Mouse (Mus musculus) right cerebral cortex, postnatal 14 days (tissue): ENCODE measurements around the gene Polr3f.

Source experiments
- DNase-seq: peaks from one replicate; pipeline ENCODE4 v3.0.0; 2022

The Polr3f gene

DNA sequence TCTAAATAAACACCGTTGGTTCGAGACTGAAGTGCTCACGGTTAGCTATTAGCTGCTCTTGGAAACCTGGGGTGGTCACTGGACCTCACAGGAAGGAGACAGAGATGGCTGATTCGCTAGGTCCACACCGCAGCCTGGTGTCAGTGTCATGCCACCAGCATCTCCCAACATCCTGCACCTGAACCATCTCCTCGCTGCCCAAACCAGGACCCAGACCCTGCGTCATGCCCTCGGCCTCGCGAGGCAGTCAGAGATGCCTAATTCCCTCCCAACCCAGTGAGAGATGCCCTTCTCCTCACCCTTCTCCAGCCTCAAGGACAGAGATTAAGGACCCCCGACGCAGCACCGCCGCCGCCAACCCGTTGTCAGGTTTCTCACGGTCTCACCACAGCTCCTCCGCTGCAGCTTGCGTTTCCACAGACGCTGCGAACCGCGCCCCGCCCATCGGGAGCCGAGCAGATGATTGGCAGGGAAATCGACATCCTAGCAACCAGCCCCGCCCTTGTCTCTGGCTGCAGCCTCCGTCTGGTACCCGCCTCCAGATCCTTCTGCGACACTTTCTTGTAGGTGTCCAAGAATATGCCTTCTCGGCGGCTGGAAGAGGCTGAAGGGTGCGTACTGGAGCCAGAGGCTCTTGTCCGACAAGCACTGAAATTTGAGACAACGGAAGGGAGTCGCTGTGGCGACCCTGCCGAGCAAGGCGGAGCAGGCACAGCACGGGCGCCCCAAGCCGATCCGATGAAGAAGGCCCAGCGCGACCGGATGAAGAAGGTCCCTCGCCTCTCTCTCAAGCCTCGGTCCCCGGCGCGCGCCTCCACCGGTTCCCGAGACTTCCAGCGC, at the start of gene Polr3f, which contains the start of gene Dzank1:
Gene Polr3f, plus strand, starts transcription at position 738 of the 840 bp plus-strand sequence.
Gene Dzank1, minus strand, starts transcription at position 434 of the 840 bp plus-strand sequence.
- peak; percentile 96 for DNase-seq

DNA sequence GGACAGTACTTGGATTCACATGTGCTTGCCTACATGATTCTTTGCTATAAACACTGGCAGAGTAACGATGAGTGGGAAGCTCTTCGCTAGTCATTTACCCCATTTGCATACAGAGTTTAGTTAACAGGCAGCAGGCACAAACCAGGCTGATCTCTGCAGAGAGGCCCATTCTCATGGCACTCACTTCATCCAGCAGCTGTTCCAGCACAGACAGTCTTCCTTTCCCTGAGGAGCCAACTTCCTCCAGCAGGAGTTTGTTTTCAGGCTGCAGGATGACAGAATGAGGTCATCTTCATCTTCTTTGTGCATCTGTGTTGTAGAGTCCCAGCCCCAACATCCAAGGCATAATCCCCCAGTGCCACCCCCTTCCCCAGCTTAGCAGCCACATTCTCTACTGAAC, 48.1 kb upstream of the Polr3f start:
- no peak for DNase-seq

- no peak for DNase-seq
Observed at GRCm38 (mm10) chr2:144484084-144484483, 43.4 kb upstream of the Polr3f start.

- DNase-seq = no peak
Observed at GRCm38 (mm10) chr2:144485439-144485838, 42.1 kb upstream of the Polr3f start.

DNA sequence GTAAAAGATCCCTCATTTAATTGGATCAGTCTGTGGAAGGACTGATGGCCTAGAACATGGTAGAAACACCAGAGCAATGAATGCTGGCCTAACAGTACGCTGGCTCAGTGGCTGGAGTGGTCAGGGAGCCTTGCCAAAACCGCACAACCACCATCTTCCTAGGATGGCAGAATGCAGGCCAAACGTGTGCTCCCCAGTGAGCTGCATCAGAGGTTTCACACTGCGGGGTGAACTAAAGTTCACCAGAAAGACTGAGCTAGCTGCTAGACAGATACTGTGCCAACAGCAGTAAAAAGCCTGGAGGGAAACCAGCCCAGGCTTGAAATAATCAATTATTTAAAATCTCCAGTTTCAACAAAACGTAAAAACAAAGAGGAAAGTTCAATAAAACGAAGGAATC, 40.0 kb upstream of the Polr3f start:
- no peak for DNase-seq

GRCm38 (mm10) chr2:144489342-144489741, 38.2 kb upstream of the Polr3f start:
- no peak for DNase-seq

GRCm38 (mm10) chr2:144502134-144502533, 25.4 kb upstream of the Polr3f start:
- peak; percentile 30 for DNase-seq

DNA sequence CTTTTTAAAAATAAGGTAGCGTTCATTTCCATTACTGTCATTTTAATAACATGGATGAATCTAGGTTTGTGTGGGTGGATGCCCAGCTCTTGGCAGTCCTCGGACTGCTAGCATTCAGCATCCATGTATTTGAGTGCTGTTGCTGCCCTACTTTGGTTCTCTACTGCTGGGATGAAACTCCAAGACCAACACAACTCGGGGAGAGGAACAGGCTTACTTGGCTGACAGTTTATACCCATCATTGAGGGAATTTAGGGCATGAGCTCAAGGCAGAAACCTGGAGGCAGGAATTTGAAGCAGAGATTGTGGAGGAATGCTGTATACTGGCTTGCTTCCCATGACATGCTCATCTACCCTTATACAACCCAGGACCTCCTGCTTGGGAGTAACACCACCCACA, 12.9 kb upstream of the Polr3f start:
- no peak for DNase-seq

- DNase-seq = no peak
Observed at GRCm38 (mm10) chr2:144519772-144520171, 7.7 kb upstream of the Polr3f start.

DNA sequence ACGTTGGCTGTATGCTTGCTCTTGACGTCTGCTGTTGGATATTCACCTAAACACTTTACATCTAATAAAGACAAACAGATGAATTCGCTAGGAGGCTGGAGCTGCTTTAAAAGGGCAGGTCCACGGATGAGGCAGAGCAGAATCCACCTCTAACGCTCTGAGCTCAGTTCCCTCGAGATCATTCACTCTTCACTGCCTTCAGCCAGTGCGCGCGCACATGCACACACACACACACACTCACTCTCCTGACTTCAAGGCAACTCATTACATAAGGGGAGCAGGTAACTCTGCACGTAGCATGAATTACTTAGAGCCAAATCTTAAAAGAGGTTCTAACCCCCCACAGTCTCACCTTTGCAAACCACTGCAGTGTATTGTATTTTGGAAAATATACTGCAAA, 1.7 kb upstream of the Polr3f start:
- peak; percentile 19 for DNase-seq

- no peak for DNase-seq
Observed at GRCm38 (mm10) chr2:144527821-144528174, 280 bp downstream of the Polr3f start.

DNA sequence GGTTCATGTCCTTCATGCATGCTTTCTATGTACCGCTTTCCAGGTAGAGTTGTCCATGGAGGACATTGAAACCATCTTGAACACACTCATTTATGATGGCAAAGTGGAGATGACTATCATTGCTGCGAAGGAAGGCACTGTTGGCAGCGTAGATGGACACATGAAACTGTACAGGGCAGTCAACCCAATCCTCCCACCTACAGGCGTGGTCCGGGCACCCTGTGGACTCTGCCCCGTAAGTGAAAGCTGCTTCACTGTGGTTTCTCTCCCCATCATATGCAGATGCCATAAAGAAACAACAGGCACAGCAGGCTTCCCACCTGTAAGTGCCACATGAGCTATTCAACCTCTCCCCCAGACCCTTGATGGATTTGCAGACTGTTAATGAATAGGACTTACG, 9.6 kb downstream of the Polr3f start:
- DNase-seq = no peak

- DNase-seq = no peak
Observed at GRCm38 (mm10) chr2:144541246-144541645, 13.7 kb downstream of the Polr3f start.

DNA sequence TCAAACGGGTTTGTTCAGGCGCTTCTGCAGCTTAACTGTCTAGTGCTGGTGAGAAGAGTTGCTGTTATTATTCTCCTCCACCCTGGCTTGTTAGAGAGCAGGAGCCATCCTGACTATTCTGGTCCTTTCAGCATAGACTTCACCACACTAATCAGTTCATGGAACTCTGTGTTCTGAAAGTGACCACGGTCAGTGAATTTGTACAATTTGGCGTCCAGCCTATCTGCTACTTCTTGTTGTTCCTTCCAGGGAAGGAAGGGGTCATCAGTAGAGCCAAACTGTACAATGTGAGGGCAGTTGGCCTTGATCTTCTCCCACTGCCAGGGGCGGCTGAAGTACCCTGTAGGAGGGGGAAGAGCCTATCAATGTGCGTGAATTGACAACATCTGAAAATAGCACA, 16.2 kb downstream of the Polr3f start:
- DNase-seq = no peak

- no peak for DNase-seq
Observed at GRCm38 (mm10) chr2:144544630-144545029, 17.1 kb downstream of the Polr3f start.

DNA sequence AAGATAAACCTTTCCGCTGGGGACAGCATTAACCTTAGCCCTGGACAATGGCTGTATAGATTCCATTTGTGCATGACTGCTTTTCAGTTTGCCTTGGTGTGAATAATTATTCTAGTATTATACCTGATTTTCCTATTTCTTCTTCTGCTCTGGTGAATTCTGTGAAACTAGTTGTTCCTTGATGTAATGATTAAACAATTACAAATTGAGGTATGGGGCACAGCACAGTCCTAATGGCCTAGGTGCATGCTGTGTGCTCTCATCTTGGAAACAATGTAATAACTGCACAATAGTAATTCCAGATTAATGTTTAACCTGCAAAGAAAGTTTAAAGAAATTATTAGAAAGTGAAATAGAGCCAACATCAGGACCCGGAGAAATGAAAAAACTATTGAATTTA, 17.5 kb downstream of the Polr3f start:
- no peak for DNase-seq

DNA sequence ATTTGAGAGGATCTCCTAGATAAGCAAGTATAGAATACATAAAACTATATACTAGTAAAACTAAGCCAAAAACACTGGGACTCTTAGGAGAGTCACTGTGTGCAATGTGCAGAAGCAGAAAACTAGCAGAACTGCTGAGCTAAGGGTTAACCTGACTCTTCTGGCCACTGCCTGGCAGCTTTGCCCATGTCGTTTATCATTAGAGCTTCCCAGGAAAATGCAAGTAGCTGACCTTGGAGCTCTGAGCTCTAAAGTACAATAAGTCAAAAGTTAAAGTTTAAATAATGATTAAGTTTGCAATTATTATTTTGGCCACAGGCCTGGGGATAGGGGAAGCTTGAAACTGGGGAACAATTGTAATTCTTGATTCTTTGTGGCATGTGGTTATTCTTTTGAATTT, 18.0 kb downstream of the Polr3f start:
- DNase-seq = no peak

GRCm38 (mm10) chr2:144547559-144547958, 20.0 kb downstream of the Polr3f start:
- no peak for DNase-seq

DNA sequence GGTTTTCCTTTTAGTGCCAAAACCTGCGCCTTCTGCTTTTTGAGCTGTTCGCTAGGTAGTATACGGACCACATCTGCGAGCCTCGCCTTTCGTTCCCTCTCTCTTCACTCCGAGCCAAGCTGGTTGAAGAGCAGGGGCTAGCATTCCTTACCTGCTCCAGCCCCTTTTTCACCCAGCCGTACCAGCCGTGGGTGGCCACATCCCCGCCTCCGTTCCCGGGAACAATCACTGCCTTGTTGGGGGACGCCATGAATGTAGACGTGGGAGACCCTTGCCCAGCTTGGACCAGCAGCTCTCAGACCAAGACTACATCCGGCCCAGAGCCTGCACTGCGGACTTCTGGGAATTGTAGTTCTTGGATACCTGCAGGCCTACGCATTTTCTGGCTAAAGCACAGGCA, 23.0 kb downstream of the Polr3f start, which contains the start of gene Rbbp9:
Gene Rbbp9, minus strand, starts transcription at position 341 of the 400 bp plus-strand sequence.
- peak; percentile 55 for DNase-seq

DNA sequence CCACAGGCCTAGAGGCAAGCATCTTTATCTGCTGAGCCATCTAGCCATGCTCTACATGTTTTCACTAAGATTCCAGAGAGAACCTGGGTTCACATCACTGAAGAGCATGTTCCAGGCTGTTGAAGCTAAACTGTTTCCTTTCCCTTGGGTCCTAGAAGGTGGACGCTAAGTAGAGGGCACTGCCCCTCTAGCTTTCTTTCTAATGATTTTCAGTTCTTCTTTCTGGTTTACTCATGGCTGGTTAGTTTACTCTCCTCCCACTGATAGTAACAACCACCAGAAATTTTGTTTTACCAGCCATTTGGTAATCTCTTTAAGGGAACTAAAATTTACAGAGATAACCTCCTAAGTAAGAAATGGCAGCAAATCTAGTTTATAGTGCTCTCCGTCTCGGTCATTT, 26.4 kb downstream of the Polr3f start:
- DNase-seq = no peak

- no peak for DNase-seq
Observed at GRCm38 (mm10) chr2:144555286-144555819, 27.8 kb downstream of the Polr3f start.

GRCm38 (mm10) chr2:144555820-144556552, 28.5 kb downstream of the Polr3f start, which contains the start of gene Sec23b:
TSS of gene Sec23b (plus strand) at chr2:144556229.
- DNase-seq = peak; percentile 94

DNA sequence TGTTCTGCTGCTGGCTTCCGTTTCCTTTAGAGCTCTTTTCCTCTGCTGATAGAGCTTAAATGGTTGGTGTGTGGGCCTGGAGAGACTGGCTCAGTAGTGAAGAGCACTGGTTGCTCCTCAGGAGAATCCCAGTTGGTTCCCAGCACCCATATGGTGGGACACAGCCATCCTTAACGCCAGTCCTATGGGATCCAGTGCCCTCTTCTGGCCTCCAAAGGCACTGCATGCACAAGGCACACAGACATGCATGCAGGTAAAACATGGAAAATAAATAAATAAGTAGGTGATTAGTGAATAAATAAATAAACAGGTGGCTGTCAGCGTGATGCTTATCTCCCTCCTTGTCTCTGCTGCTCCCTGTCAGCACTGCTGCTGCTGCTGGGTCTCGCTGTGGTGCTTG, 61.2 kb downstream of the Polr3f start:
- DNase-seq = no peak
